Mouse (Mus musculus) kidney, postnatal 10 days (tissue): Measurements from ENCODE around the gene Tpd52l2.

Experiments used
- DNase-seq: peaks from one replicate; pipeline ENCODE4 v3.0.0; 2021; ENCODE audit warnings: mixed read lengths

Gene Tpd52l2

DNA sequence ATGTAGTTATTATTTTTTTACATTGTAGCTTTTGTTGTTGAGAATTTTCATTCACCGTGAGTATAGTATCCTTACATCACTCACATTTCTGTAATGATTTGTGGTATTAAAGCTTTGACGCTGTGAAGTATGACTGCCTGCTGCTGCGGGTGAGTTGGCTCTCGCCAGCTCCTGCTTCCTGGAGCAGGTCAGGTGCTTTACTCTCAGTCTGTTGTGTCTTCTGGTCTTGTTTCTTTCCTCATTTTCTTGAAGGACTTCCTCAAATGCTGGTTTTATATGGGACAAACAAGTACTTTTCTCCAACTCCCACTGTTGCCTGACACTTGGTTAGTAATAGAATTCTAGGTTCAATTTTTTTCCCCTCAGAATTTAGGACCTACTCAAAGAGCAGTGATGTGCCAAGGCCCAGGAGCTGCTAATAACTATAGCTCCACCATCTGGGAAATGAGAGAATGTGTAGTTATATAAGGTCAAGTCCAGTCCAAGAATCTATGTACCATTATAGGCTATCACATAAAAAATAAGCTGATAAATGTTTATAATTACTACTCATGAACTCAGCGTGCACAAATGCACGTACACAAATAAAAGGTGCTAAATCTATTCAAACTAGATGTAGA, 44.9 kb downstream of the Tpd52l2 start:
- no peak for DNase-seq

DNA sequence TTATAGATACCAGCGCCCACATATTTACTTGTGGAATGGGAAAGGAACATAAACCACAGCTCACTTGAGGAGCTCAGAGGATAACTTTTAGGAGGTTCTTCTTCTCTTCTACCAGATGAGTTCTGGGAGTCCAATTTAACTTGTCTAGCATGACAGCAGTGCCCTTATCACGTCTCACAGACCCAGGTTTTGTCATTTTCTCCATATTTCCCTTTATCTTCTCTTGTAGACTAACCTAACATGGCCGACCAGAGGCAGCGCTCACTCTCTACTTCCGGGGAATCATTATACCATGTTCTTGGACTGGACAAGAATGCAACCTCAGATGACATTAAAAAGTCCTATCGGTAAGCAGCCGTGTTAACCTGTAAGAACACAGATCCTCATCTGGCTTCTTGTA, 49.2 kb downstream of the Tpd52l2 start:
- no peak for DNase-seq

DNA sequence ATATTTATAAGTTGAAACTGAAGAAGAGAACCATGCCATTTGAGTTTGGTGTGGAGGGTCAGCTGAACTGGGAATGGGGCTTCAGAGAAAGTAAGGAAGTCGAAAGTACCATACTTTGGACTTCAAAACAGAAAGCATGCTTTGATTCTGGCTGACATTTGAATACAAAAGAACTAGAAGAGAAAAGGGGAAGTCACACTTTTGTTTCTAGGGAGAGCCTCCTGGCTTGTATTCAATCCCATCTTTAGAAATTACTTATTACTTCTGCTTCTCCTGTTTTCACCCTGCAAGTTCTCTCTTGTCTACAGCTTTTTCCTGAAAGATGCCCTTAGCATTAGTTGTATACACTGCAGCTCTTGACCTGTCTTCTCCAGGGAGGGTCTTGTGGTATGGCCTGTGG, 51.3 kb downstream of the Tpd52l2 start:
- no peak for DNase-seq

DNA sequence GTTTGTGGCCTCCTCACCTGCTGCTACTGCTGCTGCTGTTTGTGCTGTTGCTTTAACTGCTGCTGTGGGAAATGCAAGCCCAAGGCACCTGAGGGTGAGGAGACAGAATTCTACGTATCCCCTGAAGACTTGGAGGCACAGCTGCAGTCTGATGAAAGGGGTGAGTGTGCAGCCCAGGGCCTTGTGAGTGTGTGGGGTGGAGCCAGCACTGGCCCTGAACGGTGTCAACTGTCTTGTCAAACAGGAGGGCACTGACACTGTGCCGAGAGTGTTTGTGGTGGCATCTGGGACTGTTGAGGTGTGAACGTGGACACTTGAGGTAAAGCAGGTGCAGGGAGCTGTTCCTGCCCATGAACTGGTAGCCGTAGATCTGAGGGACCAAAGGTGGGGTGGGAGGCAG, 51.7 kb downstream of the Tpd52l2 start:
- DNase-seq = no peak

DNA sequence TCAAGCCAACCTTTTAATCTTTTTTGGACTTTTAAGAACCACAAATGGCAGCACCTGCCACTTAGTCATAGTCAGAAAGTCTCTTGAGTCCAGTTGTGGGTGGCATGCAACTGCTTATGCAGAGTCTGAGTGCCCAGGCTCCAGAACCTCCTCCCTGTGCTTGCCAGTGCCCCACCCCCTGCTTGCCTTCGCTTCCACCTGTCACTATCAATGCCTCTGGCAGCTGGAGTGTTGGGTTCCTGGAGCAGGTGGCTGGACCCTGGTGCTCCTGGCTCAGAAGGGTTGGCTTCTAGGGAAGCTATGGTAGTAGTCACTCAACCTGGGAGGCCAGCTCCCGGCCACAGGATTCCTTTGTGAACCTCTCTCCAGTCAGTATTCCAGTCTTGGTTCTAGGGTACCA, 53.3 kb downstream of the Tpd52l2 start:
- no peak for DNase-seq

DNA sequence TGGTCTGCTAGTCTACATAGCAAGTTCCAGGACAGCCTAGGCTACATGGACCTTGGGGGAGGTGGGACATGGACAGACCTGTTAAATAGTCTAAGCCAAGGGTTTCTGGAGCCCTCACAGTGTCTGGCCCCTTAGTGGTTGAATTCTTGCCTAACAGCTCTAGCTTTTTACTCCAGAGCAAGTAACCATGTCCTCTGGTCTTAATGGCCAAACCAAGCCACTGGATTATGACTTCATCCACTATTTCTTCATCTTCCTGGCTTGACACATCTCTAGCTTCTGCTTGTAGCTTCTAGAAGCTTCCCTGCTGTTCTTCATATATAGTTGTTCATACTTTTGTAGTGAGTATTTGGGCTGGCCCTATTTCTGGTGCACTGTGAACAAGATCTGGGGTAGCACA, 56.8 kb downstream of the Tpd52l2 start:
- DNase-seq = no peak

DNA sequence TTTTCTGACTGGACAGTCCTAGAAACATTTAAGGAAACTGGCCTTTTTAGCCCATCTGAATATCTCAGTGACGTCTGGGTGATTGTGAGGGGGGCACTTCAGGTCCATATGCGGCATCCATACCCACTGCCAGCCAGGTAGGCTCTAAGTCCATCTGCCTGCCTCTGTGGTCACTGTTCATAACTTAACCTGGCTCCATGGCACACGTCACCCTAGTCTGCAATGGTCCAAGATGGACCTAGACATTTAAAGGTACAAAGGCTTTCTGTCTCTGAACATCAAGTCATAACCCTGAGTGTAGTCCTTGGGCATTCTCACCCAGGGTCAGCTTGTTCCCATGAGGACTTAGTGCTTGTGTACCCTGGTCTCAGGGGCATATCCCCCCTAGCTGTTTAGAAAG, 70.4 kb downstream of the Tpd52l2 start:
- no peak for DNase-seq
